Mouse (Mus musculus): Measurements from ENCODE around the gene Cox7a2l. TPM values are rescaled to one million over a fixed set of nuclear protein-coding genes. Genes with fewer than 3 reads are reported as not detected.

The Cox7a2l gene
- total RNA-seq, 1 experiment, result 139 TPM

DNA sequence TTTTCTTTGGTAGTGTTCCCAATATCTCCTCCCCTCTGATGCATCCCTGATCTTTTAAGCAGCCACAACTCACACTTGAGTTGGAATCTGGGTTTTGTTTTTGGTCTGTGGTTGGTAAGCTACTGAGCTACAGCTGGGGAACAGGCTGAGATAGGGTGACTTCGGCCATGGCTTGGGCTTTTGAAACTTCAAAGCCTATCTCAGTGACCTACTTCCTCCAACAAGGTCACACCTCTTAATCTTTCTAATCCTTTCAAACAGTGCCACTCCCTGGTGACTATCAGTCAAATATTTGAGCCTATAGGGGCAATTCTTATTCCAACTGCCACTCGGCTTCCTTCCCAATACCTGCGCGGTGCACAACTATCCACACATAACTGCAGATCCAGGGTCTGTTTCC is 17.4 kb downstream of the Cox7a2l start:
- Histone ChIP-seq H3K9me3 (ENCODE audit: control insufficient read depth, insufficient read depth, low read depth, low read length) (no peaks in the 10 kb centered on the region), H3K4me3 (ENCODE audit: insufficient read depth in 1 of 2, low read depth in 1 of 2, low read length in 2 of 2, poor library complexity in 1 of 2, severe bottlenecking in 1 of 2) (no peak overlapping the region), H3K36me3 (ENCODE audit: control insufficient read depth, insufficient read depth, low read length, poor library complexity, severe bottlenecking) (peaks cover 6% of the 10 kb centered on the region; the same call in 1 of the 2 replicates), H3K27ac (ENCODE audit: insufficient read depth, low read depth, low read length, poor library complexity, severe bottlenecking) (no peak overlapping the region), H3K9ac (ENCODE audit: insufficient read depth, low read depth, low read length, poor library complexity, severe bottlenecking) (no peak overlapping the region), H3K4me1 (ENCODE audit: control insufficient read depth in 2 of 2, insufficient read depth in 2 of 2, low read length in 2 of 2, poor library complexity in 1 of 2) (no peaks in the 10 kb centered on the region; a peak in 1 of 4 replicates)
- TF ChIP-seq MAFK (IDR thresholded peaks at IDR 0.05; ENCODE audit: insufficient read depth, low read depth, low read length) (no peak), ZC3H11A (IDR thresholded peaks at IDR 0.05; ENCODE audit: borderline replicate concordance, low read depth, low read length) (no peak), CHD2 (IDR thresholded peaks at IDR 0.05; ENCODE audit: low read depth, low read length) (no peak), HCFC1 (IDR thresholded peaks at IDR 0.05; ENCODE audit: borderline replicate concordance, insufficient read depth, low read length) (no peak), ZNF384 (IDR thresholded peaks at IDR 0.05; ENCODE audit: low read depth, low read length) (no peak)
- in situ Hi-C loops (cut with MboI; ENCODE audit: low sequenced_read_pairs in 2 of 2, unreplicated experiment in 2 of 2), result no loop called here
- no peak for DNase-seq (ENCODE audit: low read depth, low spot score)

DNA sequence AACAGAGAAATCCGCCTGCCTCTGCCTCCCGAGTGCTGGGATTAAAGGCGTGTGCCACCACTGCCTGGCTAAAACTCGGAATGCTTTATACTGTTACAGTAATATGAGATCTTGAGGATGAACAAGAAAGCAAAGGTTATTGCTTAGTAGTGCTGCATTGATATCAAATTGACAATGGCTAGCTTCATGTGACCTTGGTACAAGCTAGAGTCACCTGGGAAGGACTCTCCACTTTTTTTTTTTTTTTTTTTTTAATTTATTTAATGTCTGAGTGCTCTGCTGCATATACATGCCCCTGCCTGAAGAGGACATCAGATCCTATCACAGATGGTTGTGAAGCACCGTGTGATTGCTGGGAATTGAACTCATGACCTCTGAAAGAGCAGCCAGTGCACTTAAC is 18.2 kb downstream of the Cox7a2l start:
- H3K4me1 ChIP-seq (ENCODE audit: control insufficient read depth in 2 of 2, insufficient read depth in 2 of 2, low read length in 2 of 2, poor library complexity in 1 of 2), result peaks cover 0 to 6% of the 10 kb centered on the region in 2 experiments; a peak in 1 of 4 replicates
- no peak overlapping the region for H3K27ac ChIP-seq (ENCODE audit: insufficient read depth, low read depth, low read length, poor library complexity, severe bottlenecking)
- no peaks in the 10 kb centered on the region for H3K9me3 ChIP-seq (ENCODE audit: control insufficient read depth, insufficient read depth, low read depth, low read length)
- TF ChIP-seq ZNF384 (IDR thresholded peaks at IDR 0.05; ENCODE audit: low read depth, low read length) (peak; percentile 55; the same call in 1 of the 2 replicates), MAFK (IDR thresholded peaks at IDR 0.05; ENCODE audit: insufficient read depth, low read depth, low read length) (no peak)
- no peak overlapping the region for H3K4me3 ChIP-seq (ENCODE audit: insufficient read depth in 1 of 2, low read depth in 1 of 2, low read length in 2 of 2, poor library complexity in 1 of 2, severe bottlenecking in 1 of 2)
- no peak overlapping the region for H3K9ac ChIP-seq (ENCODE audit: insufficient read depth, low read depth, low read length, poor library complexity, severe bottlenecking)
- DNase-seq (ENCODE audit: low read depth, low spot score), result no peak
- H3K36me3 ChIP-seq (ENCODE audit: control insufficient read depth, insufficient read depth, low read length, poor library complexity, severe bottlenecking), result peaks cover 6% of the 10 kb centered on the region; the same call in 1 of the 2 replicates
- in situ Hi-C loops (cut with MboI; ENCODE audit: low sequenced_read_pairs in 2 of 2, unreplicated experiment in 2 of 2), result no loop called here

DNA sequence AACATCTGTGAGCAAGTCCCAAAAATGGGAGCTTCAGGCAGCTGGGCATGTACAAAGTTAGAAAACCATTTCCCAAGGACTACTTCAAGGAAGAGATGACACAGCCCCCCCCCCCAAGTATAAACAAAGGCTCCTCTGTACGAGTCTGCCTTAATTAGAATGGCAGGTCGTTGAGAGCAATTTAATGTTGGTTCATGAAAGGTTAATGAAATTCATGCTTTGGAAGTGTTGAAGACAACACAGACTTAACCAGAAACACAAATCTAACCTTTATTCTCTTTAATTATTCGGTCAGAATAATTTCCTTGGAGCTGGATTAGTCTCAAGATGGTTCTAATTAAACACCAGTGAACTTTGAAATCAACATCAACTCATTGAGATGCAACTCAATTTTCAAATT is 29.4 kb downstream of the Cox7a2l start:
- Histone ChIP-seq H3K4me1 (ENCODE audit: control insufficient read depth in 2 of 2, insufficient read depth in 2 of 2, low read length in 2 of 2, poor library complexity in 1 of 2) (no peaks in the 10 kb centered on the region), H3K27ac (ENCODE audit: insufficient read depth, low read depth, low read length, poor library complexity, severe bottlenecking) (no peak overlapping the region), H3K36me3 (ENCODE audit: control insufficient read depth, insufficient read depth, low read length, poor library complexity, severe bottlenecking) (no peaks in the 10 kb centered on the region), H3K9ac (ENCODE audit: insufficient read depth, low read depth, low read length, poor library complexity, severe bottlenecking) (no peak overlapping the region), H3K9me3 (ENCODE audit: control insufficient read depth, insufficient read depth, low read depth, low read length) (no peaks in the 10 kb centered on the region), H3K4me3 (ENCODE audit: insufficient read depth in 1 of 2, low read depth in 1 of 2, low read length in 2 of 2, poor library complexity in 1 of 2, severe bottlenecking in 1 of 2) (no peak overlapping the region)
- in situ Hi-C loops (cut with MboI; ENCODE audit: low sequenced_read_pairs in 2 of 2, unreplicated experiment in 2 of 2), result no loop called here
- no peak for DNase-seq (ENCODE audit: low read depth, low spot score)
- TF ChIP-seq CHD2 (IDR thresholded peaks at IDR 0.05; ENCODE audit: low read depth, low read length), result no peak
- no peak for TF ChIP-seq ZNF384 (IDR thresholded peaks at IDR 0.05; ENCODE audit: low read depth, low read length)
- no peak for TF ChIP-seq MAFK (IDR thresholded peaks at IDR 0.05; ENCODE audit: insufficient read depth, low read depth, low read length)
- no peak for TF ChIP-seq HCFC1 (IDR thresholded peaks at IDR 0.05; ENCODE audit: borderline replicate concordance, insufficient read depth, low read length)
- TF ChIP-seq ZC3H11A (IDR thresholded peaks at IDR 0.05; ENCODE audit: borderline replicate concordance, low read depth, low read length), result no peak

DNA sequence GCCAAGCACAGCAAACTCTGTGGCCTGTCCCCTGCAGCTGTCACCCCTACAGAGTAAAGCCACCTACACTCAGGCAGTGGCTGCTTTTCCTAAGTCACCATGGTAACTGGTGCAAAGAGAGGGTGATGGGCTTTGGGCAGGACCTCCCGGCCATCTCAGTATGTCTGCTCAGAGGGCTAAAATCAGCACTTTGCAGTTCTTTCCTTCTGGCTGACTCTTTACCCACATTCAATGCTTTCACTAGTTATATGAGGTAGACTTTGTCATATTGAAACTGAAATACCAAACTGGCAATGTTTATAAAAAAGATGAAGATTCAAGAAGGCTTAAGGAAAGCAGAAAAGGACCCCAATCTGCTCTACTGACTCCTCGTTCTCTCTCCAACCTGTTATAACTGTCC is 33.3 kb downstream of the Cox7a2l start:
- in situ Hi-C loops (cut with MboI; ENCODE audit: low sequenced_read_pairs in 2 of 2, unreplicated experiment in 2 of 2), result no loop called here
- no peak for DNase-seq (ENCODE audit: low read depth, low spot score)

More for the DNA sequence above, 33.3 kb downstream of the Cox7a2l start:
- no peak overlapping the region for H3K4me3 ChIP-seq (ENCODE audit: insufficient read depth in 1 of 2, low read depth in 1 of 2, low read length in 2 of 2, poor library complexity in 1 of 2, severe bottlenecking in 1 of 2)
- H3K9ac ChIP-seq (ENCODE audit: insufficient read depth, low read depth, low read length, poor library complexity, severe bottlenecking), result no peak overlapping the region
- H3K4me1 ChIP-seq (ENCODE audit: control insufficient read depth in 2 of 2, insufficient read depth in 2 of 2, low read length in 2 of 2, poor library complexity in 1 of 2), result no peaks in the 10 kb centered on the region
- TF ChIP-seq ZNF384 (IDR thresholded peaks at IDR 0.05; ENCODE audit: low read depth, low read length) (no peak), MAFK (IDR thresholded peaks at IDR 0.05; ENCODE audit: insufficient read depth, low read depth, low read length) (no peak), HCFC1 (IDR thresholded peaks at IDR 0.05; ENCODE audit: borderline replicate concordance, insufficient read depth, low read length) (no peak), CHD2 (IDR thresholded peaks at IDR 0.05; ENCODE audit: low read depth, low read length) (no peak), ZC3H11A (IDR thresholded peaks at IDR 0.05; ENCODE audit: borderline replicate concordance, low read depth, low read length) (no peak)
- no peak overlapping the region for H3K27ac ChIP-seq (ENCODE audit: insufficient read depth, low read depth, low read length, poor library complexity, severe bottlenecking)
- no peaks in the 10 kb centered on the region for H3K9me3 ChIP-seq (ENCODE audit: control insufficient read depth, insufficient read depth, low read depth, low read length)
- H3K36me3 ChIP-seq (ENCODE audit: control insufficient read depth, insufficient read depth, low read length, poor library complexity, severe bottlenecking), result peaks cover 14% of the 10 kb centered on the region
